8 mouse cellular contexts compared by ENCODE assay signal in the genomic region with DNA sequence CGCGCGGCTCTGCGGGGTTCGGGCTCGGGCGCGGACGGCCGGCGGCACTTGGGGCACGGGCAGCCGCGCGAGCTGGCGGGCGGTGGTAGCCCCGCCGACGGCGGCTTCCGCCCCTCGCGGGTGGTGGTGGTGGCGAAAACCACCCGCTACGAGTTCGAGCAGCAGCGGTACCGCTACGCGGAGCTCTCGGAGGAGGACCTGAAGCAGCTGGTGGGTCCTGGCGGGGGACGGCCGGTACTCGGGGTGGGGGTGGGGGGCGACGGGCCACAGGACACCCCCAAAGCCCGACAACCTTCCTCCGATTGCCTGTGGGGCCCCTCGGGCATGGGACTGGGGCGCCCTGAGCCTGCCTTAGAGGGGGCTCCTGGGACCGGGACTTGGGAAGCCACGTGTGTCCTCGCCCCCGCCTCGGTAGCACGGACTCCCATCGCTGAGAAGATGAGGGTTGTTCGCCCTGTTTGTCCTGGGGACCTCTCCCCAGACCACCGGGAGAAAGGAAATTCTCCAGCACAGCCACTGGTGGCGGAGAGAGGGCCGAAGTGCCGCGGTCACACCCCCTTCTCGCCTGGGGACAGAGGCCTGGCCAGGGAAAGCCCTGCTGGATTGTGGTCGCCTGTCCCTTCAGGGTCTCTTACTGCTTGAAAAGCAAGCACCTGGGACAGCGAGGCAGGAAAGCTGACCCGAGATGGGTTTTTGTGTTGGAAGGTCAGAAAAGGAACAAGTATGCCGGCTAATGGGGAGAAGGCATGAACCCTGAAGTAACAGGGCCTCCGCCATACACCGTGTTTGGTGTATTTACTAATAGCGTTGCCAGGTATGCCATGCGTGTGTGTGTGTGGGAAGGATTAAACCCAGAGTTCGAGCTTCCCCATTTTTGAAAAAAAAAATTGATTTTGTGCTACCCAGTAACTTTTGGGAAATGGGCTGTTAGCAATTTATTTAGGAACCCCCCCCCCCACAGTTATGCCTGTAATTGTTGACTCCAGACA. TPM values are rescaled to one million over a fixed set of nuclear protein-coding genes. Genes with fewer than 3 reads are reported as not detected.
A peak's percentile ranks its signal among the peaks of the same experiment; 100 is the strongest.
DNase-seq lines count a peak whose midpoint lies in the region; ATAC-seq and TF ChIP-seq lines count a peak whose summit lies in the region.

No protein-coding gene starts in this region.

- H3K79me2 ChIP-seq in CH12.LX (replicated peaks; ENCODE audit: control insufficient read depth, extremely low read depth, insufficient read depth, poor library complexity, severe bottlenecking) = no peaks in the 10 kb centered on the region

- in situ Hi-C loops in CH12.LX (cut with MboI; ENCODE audit: low pct_ligation_motif_present, low pct_unique_long_range_greater_than_20kb, low sequenced_read_pairs) = no loop called here

- H3K27me3 ChIP-seq in CH12.LX (replicated peaks) = no peaks in the 10 kb centered on the region
- H3K27me3 ChIP-seq in embryonic facial prominence, embryonic 14.5 days (replicated peaks; ENCODE audit: control insufficient read depth, insufficient read depth, low read length) = no peaks in the 10 kb centered on the region
- no peaks in the 10 kb centered on the region for H3K27me3 ChIP-seq in heart, embryonic 16.5 days (ENCODE audit: control insufficient read depth, insufficient read depth, low read length)

- peak overlapping the region; percentile 82 for H3K9ac ChIP-seq in CH12.LX (ENCODE audit: insufficient read depth, low read depth)
- peak overlapping the region; percentile 95 for H3K9ac ChIP-seq in embryonic facial prominence, embryonic 14.5 days (ENCODE audit: low read depth, low read length)
- H3K9ac ChIP-seq in heart, embryonic 16.5 days (ENCODE audit: low read length) = peak overlapping the region; percentile 97

- peak; percentile 3; the same call in 1 of the 2 replicates for ATAC-seq in embryonic facial prominence, embryonic 14.5 days (ENCODE audit: low read depth)
- peak; percentile 6 for ATAC-seq in heart, embryonic 16.5 days (replicated peaks; ENCODE audit: extremely low read depth, insufficient read depth, low FRiP score)

- no peak for DNase-seq in CH12.LX (ENCODE audit: extremely low read depth)
- peak; percentile 68 for DNase-seq in adrenal gland, postnatal 10 days
- peak; percentile 45 for DNase-seq in embryonic facial prominence, embryonic 14.5 days (ENCODE audit: low spot score)
- peak; percentile 56 to 72 for DNase-seq in kidney, postnatal 25 days
- peak; percentile 64 for DNase-seq in lung, postnatal 10 days
- peak; percentile 64 for DNase-seq in retina, embryonic 14.5 days (ENCODE audit: low spot score)
- peak; percentile 32 to 42 for DNase-seq in urinary bladder, postnatal 36 days (ENCODE audit: low spot score in 2 of 2)

- WGBS in embryonic facial prominence, embryonic 14.5 days = 1% methylated on average over 18 of the region's 66 CpGs
- WGBS in heart, embryonic 16.5 days = under 1% methylated on average over 66 of the region's 66 CpGs

- dilution Hi-C loops in CH12.LX (cut with MboI; ENCODE audit: extremely low pct_ligation_motif_present, extremely low pct_unique_long_range_greater_than_20kb, low sequenced_read_pairs) = no loop called here

- 0 out of 2 replicates have a peak overlapping the region, but pooled peaks have one; percentile 8 for H3K27ac ChIP-seq in CH12.LX (ENCODE audit: insufficient read depth, low read depth)
- H3K27ac ChIP-seq in embryonic facial prominence, embryonic 14.5 days (replicated peaks; ENCODE audit: low read depth, low read length) = peak overlapping the region; percentile 93
- peak overlapping the region; percentile 98 for H3K27ac ChIP-seq in heart, embryonic 16.5 days (ENCODE audit: low read length)

- peaks cover 0 to 38% of the 10 kb centered on the region in 2 experiments; a peak in 2 of 4 replicates for H3K4me1 ChIP-seq in CH12.LX (ENCODE audit: control insufficient read depth in 1 of 2, insufficient read depth in 2 of 2)
- H3K4me1 ChIP-seq in embryonic facial prominence, embryonic 14.5 days (ENCODE audit: control insufficient read depth, insufficient read depth, low read length) = peaks cover 21% of the 10 kb centered on the region
- peaks cover 42% of the 10 kb centered on the region for H3K4me1 ChIP-seq in heart, embryonic 16.5 days (ENCODE audit: control insufficient read depth, insufficient read depth, low read length)

- H3K36me3 ChIP-seq in CH12.LX (replicated peaks in 1 of 2; ENCODE audit: control insufficient read depth in 1 of 2, insufficient read depth in 1 of 2, low read length in 1 of 2) = peaks cover 0 to 9% of the 10 kb centered on the region in 2 experiments
- no peaks in the 10 kb centered on the region for H3K36me3 ChIP-seq in embryonic facial prominence, embryonic 14.5 days (ENCODE audit: control insufficient read depth, insufficient read depth, low read length)
- no peaks in the 10 kb centered on the region for H3K36me3 ChIP-seq in heart, embryonic 16.5 days (ENCODE audit: control insufficient read depth, insufficient read depth)

- no peaks in the 10 kb centered on the region for H3K9me3 ChIP-seq in CH12.LX (replicated peaks; ENCODE audit: low read length)
- no peaks in the 10 kb centered on the region for H3K9me3 ChIP-seq in embryonic facial prominence, embryonic 14.5 days (ENCODE audit: control insufficient read depth, low read length)
- H3K9me3 ChIP-seq in heart, embryonic 16.5 days (replicated peaks; ENCODE audit: control insufficient read depth, low read length) = no peaks in the 10 kb centered on the region

- no peak for TF ChIP-seq RAD21 in CH12.LX (IDR thresholded peaks at IDR 0.05; ENCODE audit: low read depth, low read length)

- no peak for TF ChIP-seq CTCF in CH12.LX (conservative IDR thresholded peaks at IDR 0.05 in 1 of 2, IDR thresholded peaks at IDR 0.05 in 1 of 2; ENCODE audit: low read depth in 2 of 2, low read length in 2 of 2)

- no peak for TF ChIP-seq POLR2A in CH12.LX (IDR thresholded peaks at IDR 0.05; ENCODE audit: low read depth, low read length)

- H3K4me2 ChIP-seq in CH12.LX (ENCODE audit: insufficient read depth, low read depth, poor library complexity, severe bottlenecking) = peak overlapping the region; percentile 90
- H3K4me2 ChIP-seq in embryonic facial prominence, embryonic 14.5 days (ENCODE audit: low read depth, low read length) = peak overlapping the region; percentile 76
- H3K4me2 ChIP-seq in heart, embryonic 16.5 days (ENCODE audit: low read depth, low read length) = peak overlapping the region; percentile 71

- no peak for TF ChIP-seq EP300 in CH12.LX (IDR thresholded peaks at IDR 0.05; ENCODE audit: low read length)

- H3K4me3 ChIP-seq in CH12.LX (replicated peaks in 1 of 3; ENCODE audit: low read depth in 2 of 3, low read length in 2 of 3, poor library complexity in 1 of 3) = peak overlapping the region; percentile 69 to 90 (median 73)
- H3K4me3 ChIP-seq in embryonic facial prominence, embryonic 14.5 days (ENCODE audit: low read depth, low read length) = peak overlapping the region; percentile 88
- H3K4me3 ChIP-seq in heart, embryonic 16.5 days (ENCODE audit: low read length) = peak overlapping the region; percentile 97

TF ChIP-seq in CH12.LX, 34 proteins besides CTCF, POLR2A, EP300 and RAD21:
- TF ChIP-seq USF1 (IDR thresholded peaks at IDR 0.05; ENCODE audit: low read depth, low read length) = no peak
- TF ChIP-seq MXI1 (IDR thresholded peaks at IDR 0.05; ENCODE audit: low read depth, low read length) = peak; percentile 81
- TF ChIP-seq MAZ (IDR thresholded peaks at IDR 0.05; ENCODE audit: low read depth, low read length) = 0 out of 2 replicates have a peak, but pooled peaks have one; percentile 10
- no peak for TF ChIP-seq TBP (conservative IDR thresholded peaks at IDR 0.05; ENCODE audit: low read depth, low read length)
- TF ChIP-seq ETS1 (conservative IDR thresholded peaks at IDR 0.05; ENCODE audit: low read depth, low read length) = no peak
- no peak for TF ChIP-seq IRF4 (IDR thresholded peaks at IDR 0.05; ENCODE audit: low read depth, low read length)
- TF ChIP-seq CHD1 (IDR thresholded peaks at IDR 0.05; ENCODE audit: low read depth, low read length) = no peak
- TF ChIP-seq SMC3 (IDR thresholded peaks at IDR 0.05; ENCODE audit: low read depth, low read length) = no peak
- TF ChIP-seq MEF2A (IDR thresholded peaks at IDR 0.05; ENCODE audit: borderline replicate concordance, low read depth, low read length) = no peak
- no peak for TF ChIP-seq KAT2A (IDR thresholded peaks at IDR 0.05; ENCODE audit: insufficient replicate concordance, low read length)
- no peak for TF ChIP-seq SIN3A (IDR thresholded peaks at IDR 0.05; ENCODE audit: low read length)
- TF ChIP-seq E2F4 (IDR thresholded peaks at IDR 0.05; ENCODE audit: insufficient replicate concordance, low read depth, low read length) = no peak
- TF ChIP-seq TCF12 (IDR thresholded peaks at IDR 0.05; ENCODE audit: low read depth, low read length) = no peak
- no peak for TF ChIP-seq GABPA (IDR thresholded peaks at IDR 0.05; ENCODE audit: insufficient replicate concordance, low read depth, low read length)
- TF ChIP-seq UBTF (IDR thresholded peaks at IDR 0.05; ENCODE audit: low read depth, low read length) = 0 out of 2 replicates have a peak, but pooled peaks have one; percentile 16
- TF ChIP-seq RCOR1 (conservative IDR thresholded peaks at IDR 0.05; ENCODE audit: low read depth, low read length) = no peak
- no peak for TF ChIP-seq JUN (IDR thresholded peaks at IDR 0.05; ENCODE audit: insufficient read depth, low read depth, low read length)
- TF ChIP-seq MYC (IDR thresholded peaks at IDR 0.05; ENCODE audit: low read depth, low read length) = no peak
- TF ChIP-seq HCFC1 (IDR thresholded peaks at IDR 0.05; ENCODE audit: low read depth, low read length) = no peak

RNA-seq across cellular contexts. Expression of a gene that starts 0.8 kb away (rescaled TPM):
- 15.2 and 22.6 TPM in 2 replicates for total RNA-seq in CH12.LX (2012; rRNA removed)
- 35.1 and 37.6 TPM in 2 replicates for total RNA-seq in CH12.LX (2014; rRNA removed)
- polyA plus RNA-seq in CH12.LX (2012; ENCODE audit: insufficient read length, low read depth) = 30.1 and 33.4 TPM in 2 replicates
- 10 to 100 TPM; 74.0 to 74.3 TPM for total RNA-seq in adrenal gland, postnatal 10 days (2021)
- 26.6 and 29.7 TPM in 2 replicates for polyA plus RNA-seq in embryonic facial prominence, embryonic 14.5 days (2014; fragmentation: Nextera tagmentation; extraction: Ambion mirVana)
- polyA plus RNA-seq in heart, embryonic 16.5 days (2015; fragmentation: Nextera tagmentation; extraction: Ambion mirVana) = 41.5 and 45.8 TPM in 2 replicates

Comparison
In these comparisons a context has a peak if more than half of its experiments do, and no peak if none do; other contexts are left out.
1. H3K27ac ChIP-seq: peak in every context shown above with its lines; median percentile 98 in heart, embryonic 16.5 days; 93 in embryonic facial prominence, embryonic 14.5 days; 8 in CH12.LX.